Mouse (Mus musculus): ENCODE measurements around the gene Prdm16. TPM values are rescaled to one million over a fixed set of nuclear protein-coding genes. Genes with fewer than 3 reads are reported as not detected.

The Prdm16 gene
- total and polyA plus RNA-seq, 3 experiments, result not detected

DNA sequence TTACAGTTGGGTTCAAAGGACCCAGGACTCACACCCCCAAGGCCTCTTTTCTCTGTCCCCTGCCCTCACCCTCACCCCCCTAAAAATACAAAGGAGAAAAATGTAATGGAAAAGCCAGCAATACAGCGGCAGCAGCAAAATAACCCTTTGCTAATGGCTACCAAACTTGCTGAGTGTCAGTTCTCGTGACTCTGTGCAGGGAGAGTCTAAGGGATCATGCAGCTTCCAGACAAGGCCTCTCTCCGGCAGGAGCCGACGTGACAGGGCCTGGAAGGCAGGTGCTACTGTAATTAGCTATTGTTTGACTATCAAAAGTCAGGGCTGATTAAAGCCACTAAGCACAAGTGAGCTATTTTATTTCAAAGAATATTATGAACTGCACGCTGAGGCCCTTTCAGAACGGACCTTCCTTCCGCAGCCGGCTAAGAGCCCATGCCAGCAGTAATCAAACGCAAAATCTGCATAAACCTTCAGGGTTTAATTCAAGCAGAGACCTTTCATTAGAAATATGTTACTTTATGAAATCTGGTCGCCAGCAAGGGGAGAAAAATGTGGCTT, 180.3 kb downstream of the Prdm16 start:
- Histone ChIP-seq H3K4me3 (replicated peaks in 1 of 3; ENCODE audit: low read depth in 2 of 3, low read length in 2 of 3, poor library complexity in 1 of 3) (no peak overlapping the region), H3K79me2 (replicated peaks; ENCODE audit: control insufficient read depth, extremely low read depth, insufficient read depth, poor library complexity, severe bottlenecking) (no peaks in the 10 kb centered on the region), H3K4me1 (ENCODE audit: control insufficient read depth in 1 of 2, insufficient read depth in 2 of 2) (no peaks in the 10 kb centered on the region), H3K4me2 (ENCODE audit: insufficient read depth, low read depth, poor library complexity, severe bottlenecking) (no peak overlapping the region), H3K9ac (ENCODE audit: insufficient read depth, low read depth) (no peak overlapping the region), H3K36me3 (replicated peaks in 1 of 2; ENCODE audit: control insufficient read depth in 1 of 2, insufficient read depth in 1 of 2, low read length in 1 of 2) (no peaks in the 10 kb centered on the region), H3K27me3 (replicated peaks) (no peaks in the 10 kb centered on the region), H3K9me3 (replicated peaks; ENCODE audit: low read length) (peaks cover 91% of the 10 kb centered on the region), H3K27ac (ENCODE audit: insufficient read depth, low read depth) (no peak overlapping the region)
- no peak for TF ChIP-seq POLR2A (IDR thresholded peaks at IDR 0.05; ENCODE audit: low read depth, low read length)
- no peak for TF ChIP-seq ZNF384 (IDR thresholded peaks at IDR 0.05; ENCODE audit: low read depth, low read length)
- no peak for TF ChIP-seq USF2 (conservative IDR thresholded peaks at IDR 0.05; ENCODE audit: low read depth, low read length)
- no peak for TF ChIP-seq NELFE (IDR thresholded peaks at IDR 0.05; ENCODE audit: low read depth, low read length)
- no peak for TF ChIP-seq CHD2 (IDR thresholded peaks at IDR 0.05; ENCODE audit: low read length)
- TF ChIP-seq ETS1 (conservative IDR thresholded peaks at IDR 0.05; ENCODE audit: low read depth, low read length), result no peak
- no peak for TF ChIP-seq TCF12 (IDR thresholded peaks at IDR 0.05; ENCODE audit: low read depth, low read length)
- in situ Hi-C loops (cut with MboI; ENCODE audit: low pct_ligation_motif_present, low pct_unique_long_range_greater_than_20kb, low sequenced_read_pairs), result no loop called here
- DNase-seq (ENCODE audit: extremely low read depth), result no peak
- dilution Hi-C loops (cut with MboI; ENCODE audit: extremely low pct_ligation_motif_present, extremely low pct_unique_long_range_greater_than_20kb, low sequenced_read_pairs), result no loop called here

DNA sequence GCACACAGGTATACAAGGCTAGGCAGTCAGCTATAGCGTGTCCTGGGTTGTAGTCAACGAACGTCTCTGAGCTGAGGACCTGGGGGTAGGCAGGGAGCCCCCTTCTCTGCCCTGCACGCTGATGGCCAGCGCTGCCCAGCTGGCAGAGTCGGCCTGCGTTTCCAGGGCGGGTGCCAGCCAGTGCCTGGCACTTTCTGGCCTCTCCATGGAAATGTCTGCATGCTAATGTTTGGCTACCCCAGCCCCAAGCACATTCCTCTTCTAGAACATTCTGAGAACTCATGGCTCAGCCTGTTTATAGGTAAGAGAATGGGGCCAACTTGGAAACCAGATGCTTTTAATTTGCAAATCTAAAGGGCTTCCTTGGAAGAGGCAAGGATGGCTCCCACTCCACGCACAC, 186.2 kb downstream of the Prdm16 start:
- in situ Hi-C loops (cut with MboI; ENCODE audit: low pct_ligation_motif_present, low pct_unique_long_range_greater_than_20kb, low sequenced_read_pairs) (no loop called here), dilution Hi-C loops (cut with MboI; ENCODE audit: extremely low pct_ligation_motif_present, extremely low pct_unique_long_range_greater_than_20kb, low sequenced_read_pairs) (no loop called here)
- Histone ChIP-seq H3K4me1 (ENCODE audit: control insufficient read depth in 1 of 2, insufficient read depth in 2 of 2) (no peaks in the 10 kb centered on the region), H3K79me2 (replicated peaks; ENCODE audit: control insufficient read depth, extremely low read depth, insufficient read depth, poor library complexity, severe bottlenecking) (no peaks in the 10 kb centered on the region), H3K27me3 (replicated peaks) (no peaks in the 10 kb centered on the region), H3K4me3 (replicated peaks in 1 of 3; ENCODE audit: low read depth in 2 of 3, low read length in 2 of 3, poor library complexity in 1 of 3) (no peak overlapping the region), H3K27ac (ENCODE audit: insufficient read depth, low read depth) (no peak overlapping the region), H3K9ac (ENCODE audit: insufficient read depth, low read depth) (no peak overlapping the region), H3K36me3 (replicated peaks in 1 of 2; ENCODE audit: control insufficient read depth in 1 of 2, insufficient read depth in 1 of 2, low read length in 1 of 2) (no peaks in the 10 kb centered on the region), H3K4me2 (ENCODE audit: insufficient read depth, low read depth, poor library complexity, severe bottlenecking) (no peak overlapping the region), H3K9me3 (replicated peaks; ENCODE audit: low read length) (peaks cover 92% of the 10 kb centered on the region)
- DNase-seq (ENCODE audit: extremely low read depth), result no peak
- no peak for TF ChIP-seq SMC3 (IDR thresholded peaks at IDR 0.05; ENCODE audit: low read depth, low read length)
- TF ChIP-seq ZKSCAN1 (IDR thresholded peaks at IDR 0.05; ENCODE audit: borderline replicate concordance, low read depth, low read length), result no peak
- no peak for TF ChIP-seq POLR2A (IDR thresholded peaks at IDR 0.05; ENCODE audit: low read depth, low read length)
- TF ChIP-seq GABPA (IDR thresholded peaks at IDR 0.05; ENCODE audit: insufficient replicate concordance, low read depth, low read length), result no peak
- no peak for TF ChIP-seq ELF1 (IDR thresholded peaks at IDR 0.05; ENCODE audit: low read depth, low read length)
- no peak for TF ChIP-seq MAZ (IDR thresholded peaks at IDR 0.05; ENCODE audit: low read depth, low read length)

DNA sequence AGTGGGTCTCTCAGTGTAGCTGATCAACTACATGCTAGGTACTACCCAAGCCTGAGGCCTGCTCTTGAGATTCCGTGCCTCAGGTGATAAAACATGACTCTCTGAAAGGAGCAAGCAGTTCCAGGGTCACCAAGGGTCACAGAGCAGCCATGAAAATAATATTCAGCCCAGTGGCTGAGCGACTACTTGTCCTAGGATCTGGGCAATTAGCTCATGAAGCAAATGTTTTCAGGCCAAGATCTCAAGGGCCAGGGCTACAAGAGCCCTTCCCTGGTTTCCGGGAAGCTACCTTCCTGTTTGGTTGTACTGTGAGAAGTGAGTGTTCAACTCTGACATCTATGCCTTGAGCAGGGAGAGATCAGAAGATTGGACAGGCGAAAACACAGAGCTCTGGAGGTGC, 186.6 kb downstream of the Prdm16 start:
- dilution Hi-C loops (cut with MboI; ENCODE audit: extremely low pct_ligation_motif_present, extremely low pct_unique_long_range_greater_than_20kb, low sequenced_read_pairs) (no loop called here), in situ Hi-C loops (cut with MboI; ENCODE audit: low pct_ligation_motif_present, low pct_unique_long_range_greater_than_20kb, low sequenced_read_pairs) (no loop called here)
- H3K4me3 ChIP-seq (replicated peaks in 1 of 3; ENCODE audit: low read depth in 2 of 3, low read length in 2 of 3, poor library complexity in 1 of 3), result no peak overlapping the region
- H3K4me1 ChIP-seq (ENCODE audit: control insufficient read depth in 1 of 2, insufficient read depth in 2 of 2), result no peaks in the 10 kb centered on the region
- no peaks in the 10 kb centered on the region for H3K79me2 ChIP-seq (replicated peaks; ENCODE audit: control insufficient read depth, extremely low read depth, insufficient read depth, poor library complexity, severe bottlenecking)
- H3K36me3 ChIP-seq (replicated peaks in 1 of 2; ENCODE audit: control insufficient read depth in 1 of 2, insufficient read depth in 1 of 2, low read length in 1 of 2), result no peaks in the 10 kb centered on the region
- H3K27ac ChIP-seq (ENCODE audit: insufficient read depth, low read depth), result no peak overlapping the region
- no peak for DNase-seq (ENCODE audit: extremely low read depth)
- TF ChIP-seq MAZ (IDR thresholded peaks at IDR 0.05; ENCODE audit: low read depth, low read length) (no peak), USF2 (conservative IDR thresholded peaks at IDR 0.05; ENCODE audit: low read depth, low read length) (no peak), SIN3A (IDR thresholded peaks at IDR 0.05; ENCODE audit: low read length) (no peak)
- H3K9me3 ChIP-seq (replicated peaks; ENCODE audit: low read length), result peaks cover 92% of the 10 kb centered on the region
- H3K9ac ChIP-seq (ENCODE audit: insufficient read depth, low read depth), result no peak overlapping the region
- H3K4me2 ChIP-seq (ENCODE audit: insufficient read depth, low read depth, poor library complexity, severe bottlenecking), result no peak overlapping the region
- H3K27me3 ChIP-seq (replicated peaks), result no peaks in the 10 kb centered on the region
